Mouse (Mus musculus): Measurements from ENCODE around the gene Dnajb1.
"Not testable (repeated sequence)": the region's sequence is repeated elsewhere in the genome, so short reads cannot be mapped to it uniquely, and the experiment has no call there.

Dnajb1 gene

DNA sequence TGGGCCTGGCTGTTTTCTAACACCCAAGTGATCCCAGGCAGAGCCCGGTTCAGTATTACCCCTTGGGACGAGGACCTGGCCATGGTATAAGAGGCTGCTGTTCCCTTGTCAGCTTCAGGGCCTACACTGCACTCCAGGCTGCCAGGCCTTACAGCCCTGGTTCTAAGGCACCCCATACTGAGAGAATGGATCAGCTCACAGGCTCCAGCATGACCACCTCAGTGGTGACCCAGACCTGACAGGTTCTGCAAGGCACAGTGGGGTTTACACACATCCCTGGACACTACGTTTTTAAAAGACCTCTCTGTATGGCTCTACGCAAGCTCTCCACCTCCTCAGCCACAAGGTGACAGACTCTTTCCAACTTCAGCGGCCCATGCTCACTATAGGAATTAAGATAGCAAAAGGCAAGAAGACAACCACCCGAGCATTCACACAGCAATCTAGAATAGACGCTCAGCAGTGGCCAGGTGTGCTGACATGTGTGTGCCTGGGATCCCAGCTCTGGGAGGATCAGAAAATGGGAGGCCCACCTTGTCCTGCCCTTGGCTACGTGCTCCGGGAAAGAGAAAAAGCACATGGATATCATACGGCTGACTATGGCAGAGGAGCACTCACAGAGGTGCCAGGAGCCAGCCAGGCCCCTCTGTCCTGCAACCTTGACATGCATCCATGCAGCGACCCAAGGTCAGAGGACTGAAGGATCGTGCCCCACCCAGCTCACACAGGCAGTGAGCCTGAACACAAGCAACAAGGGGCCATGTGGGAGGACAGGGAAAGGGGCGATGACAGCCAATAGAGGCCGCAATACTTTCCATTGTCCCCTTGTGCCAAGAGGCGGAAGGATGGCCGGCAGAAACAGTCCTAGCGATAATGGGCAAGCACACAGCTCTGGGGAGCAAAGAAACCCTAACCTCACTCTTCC lies 29.6 kb upstream of the Dnajb1 start:
- no peak for DNase-seq (ENCODE audit: low read depth, low spot score)

DNA sequence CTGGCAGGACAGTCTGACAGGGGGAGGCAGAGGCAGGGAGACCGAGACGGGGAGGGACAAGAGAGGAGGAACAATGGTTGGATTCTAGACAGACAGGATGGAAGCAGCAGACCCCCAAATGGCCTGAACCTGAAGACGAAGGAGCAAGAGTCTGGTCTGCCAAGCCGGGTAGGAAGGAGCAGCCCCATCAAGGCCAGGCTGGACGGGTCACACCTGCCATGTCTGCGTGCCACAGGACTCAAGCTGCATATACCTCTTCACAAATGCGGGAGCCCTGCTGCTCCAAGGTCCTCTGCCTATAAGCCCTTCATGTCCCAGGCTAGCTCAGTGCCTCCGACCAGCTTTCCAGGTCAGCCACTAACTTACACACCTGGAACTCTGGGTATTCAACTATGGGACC lies 28.3 kb upstream of the Dnajb1 start:
- DNase-seq (ENCODE audit: low read depth, low spot score) = no peak

DNA sequence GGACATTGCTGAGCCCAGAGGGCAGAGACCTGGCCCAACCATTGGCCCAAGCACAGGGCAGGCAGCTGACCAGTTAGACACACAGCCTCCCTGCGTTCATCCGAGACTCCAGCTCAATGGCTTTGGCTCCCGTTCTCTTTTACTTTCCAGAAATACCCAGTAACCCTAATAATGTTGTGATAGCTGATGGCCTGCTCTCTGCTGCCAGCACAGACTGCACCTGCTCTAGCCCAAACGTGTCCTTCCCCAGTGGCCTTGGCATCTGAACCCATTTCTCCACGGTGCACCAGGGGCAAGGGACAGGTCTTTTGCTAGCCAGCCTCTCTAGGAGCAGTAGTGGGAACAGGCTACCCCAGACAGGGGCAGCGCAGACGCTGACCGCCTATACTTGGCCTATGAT lies 27.2 kb upstream of the Dnajb1 start:
- DNase-seq (ENCODE audit: low read depth, low spot score) = no peak

DNA sequence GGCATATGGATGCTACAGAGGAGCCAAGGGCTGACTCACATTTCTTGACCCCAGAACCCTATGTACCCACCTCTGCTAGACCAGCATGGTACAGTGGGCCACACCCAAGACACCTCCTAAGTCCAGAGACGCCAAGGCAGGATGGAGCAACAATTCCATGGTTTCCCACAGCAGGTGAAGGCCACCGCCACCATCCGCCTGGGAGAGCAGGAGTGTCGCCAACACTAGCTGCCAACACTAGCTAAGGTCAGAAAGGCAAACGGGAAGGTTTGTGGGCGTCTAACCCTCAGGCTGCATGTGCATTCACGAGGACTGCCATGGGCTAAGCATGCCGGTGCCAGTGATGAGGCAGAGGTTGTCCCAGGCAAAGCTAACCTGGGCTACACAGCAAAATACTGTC lies 25.8 kb upstream of the Dnajb1 start:
- DNase-seq (ENCODE audit: low read depth, low spot score) = no peak

DNA sequence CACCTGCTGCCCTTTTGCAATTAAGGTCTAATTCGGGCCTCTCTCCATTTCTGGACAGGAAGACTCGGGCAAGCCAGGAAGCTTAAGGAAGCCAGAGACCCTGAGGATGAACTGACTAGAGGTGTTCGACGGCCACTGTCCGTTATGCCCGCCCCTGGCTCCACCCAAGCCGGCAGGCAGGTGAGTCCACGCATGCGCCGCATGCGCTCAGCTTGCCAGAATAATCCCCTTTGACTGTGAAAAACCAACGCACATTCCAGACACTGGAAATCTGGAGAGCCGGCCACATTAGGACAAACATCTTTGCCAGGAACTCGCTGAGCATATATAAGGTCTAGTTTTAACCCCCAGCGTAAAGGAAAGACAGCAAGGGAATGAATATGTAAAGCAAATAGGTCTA lies 24.8 kb upstream of the Dnajb1 start:
- DNase-seq (ENCODE audit: low read depth, low spot score) = no peak

DNA sequence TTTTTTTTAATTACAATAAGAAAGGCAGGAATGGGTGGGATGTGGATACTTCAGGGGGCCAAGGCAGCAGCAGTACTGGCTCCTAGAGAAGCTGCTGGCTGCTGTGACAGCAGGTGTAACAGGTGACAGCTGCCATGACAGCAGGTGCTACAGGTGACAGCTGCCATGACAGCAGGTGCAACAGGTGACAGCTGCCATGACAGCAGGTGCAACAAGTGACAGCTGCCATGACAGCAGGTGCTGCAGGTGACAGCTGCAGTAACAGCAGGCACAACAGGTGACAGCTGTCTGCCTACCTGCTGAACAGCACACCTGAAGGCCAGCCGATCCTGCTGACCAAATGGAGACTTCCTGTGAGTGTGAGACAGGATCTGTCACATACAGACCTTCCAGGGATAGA lies 23.2 kb upstream of the Dnajb1 start:
- DNase-seq (ENCODE audit: low read depth, low spot score) = no peak

DNA sequence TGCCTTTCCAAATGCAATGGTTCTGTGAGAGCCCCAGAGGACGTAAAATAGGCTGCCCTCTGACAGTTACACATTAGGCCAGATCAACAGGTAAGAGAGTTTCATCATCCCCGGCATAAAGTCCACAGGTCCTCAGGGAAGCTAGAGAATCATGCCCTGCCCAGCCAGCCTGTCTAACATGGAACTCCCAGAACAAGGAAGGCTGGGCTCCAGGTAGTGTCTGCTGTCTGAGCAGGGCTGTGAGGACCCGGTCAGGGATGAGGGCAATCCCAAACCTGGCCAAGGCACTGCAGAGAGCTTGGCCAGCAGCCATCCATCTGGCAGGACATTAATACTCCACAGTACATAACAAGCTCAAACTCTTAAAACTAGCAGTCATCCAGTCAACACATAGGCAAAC lies 22.7 kb upstream of the Dnajb1 start:
- no peak for DNase-seq (ENCODE audit: low read depth, low spot score)

DNA sequence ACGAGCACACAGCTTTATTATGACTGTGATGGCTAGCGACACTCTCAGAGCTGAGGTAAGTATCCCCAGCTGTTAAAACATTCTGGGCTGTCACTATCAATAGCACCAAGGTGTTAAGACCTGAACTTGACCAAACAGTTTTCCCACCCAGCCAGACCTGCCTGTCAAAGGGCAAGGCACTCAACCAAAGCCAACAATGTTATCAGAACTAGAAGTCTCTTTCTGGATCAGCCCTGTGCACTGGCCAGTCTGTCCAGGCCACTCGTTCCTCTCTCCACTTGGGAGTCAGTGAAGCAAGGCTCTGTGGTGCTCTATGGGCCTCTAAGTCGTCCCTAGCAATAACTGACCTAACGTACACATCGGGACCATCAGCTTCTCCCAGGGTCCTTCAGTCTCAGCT lies 20.3 kb upstream of the Dnajb1 start:
- no peak for DNase-seq (ENCODE audit: low read depth, low spot score)

DNA sequence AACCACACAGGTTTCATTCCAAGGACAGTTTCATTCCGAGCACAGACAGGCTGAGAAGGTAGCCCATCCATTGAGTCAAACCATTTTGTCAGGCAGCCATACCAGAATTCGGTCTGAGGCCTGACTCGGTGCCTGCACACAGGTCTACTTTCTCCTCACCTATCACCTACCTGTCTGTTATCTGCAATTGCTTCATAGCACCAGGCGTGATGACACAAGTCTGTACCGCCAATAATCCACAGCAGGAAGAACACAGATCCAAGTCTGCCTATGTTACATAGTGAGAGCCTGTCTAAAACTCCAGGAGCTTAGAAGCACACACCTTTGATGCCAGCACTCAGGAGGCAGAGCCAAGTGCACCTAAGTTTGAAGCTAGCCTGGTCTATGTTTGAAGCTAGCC lies 19.1 kb upstream of the Dnajb1 start:
- no peak for DNase-seq (ENCODE audit: low read depth, low spot score)

DNA sequence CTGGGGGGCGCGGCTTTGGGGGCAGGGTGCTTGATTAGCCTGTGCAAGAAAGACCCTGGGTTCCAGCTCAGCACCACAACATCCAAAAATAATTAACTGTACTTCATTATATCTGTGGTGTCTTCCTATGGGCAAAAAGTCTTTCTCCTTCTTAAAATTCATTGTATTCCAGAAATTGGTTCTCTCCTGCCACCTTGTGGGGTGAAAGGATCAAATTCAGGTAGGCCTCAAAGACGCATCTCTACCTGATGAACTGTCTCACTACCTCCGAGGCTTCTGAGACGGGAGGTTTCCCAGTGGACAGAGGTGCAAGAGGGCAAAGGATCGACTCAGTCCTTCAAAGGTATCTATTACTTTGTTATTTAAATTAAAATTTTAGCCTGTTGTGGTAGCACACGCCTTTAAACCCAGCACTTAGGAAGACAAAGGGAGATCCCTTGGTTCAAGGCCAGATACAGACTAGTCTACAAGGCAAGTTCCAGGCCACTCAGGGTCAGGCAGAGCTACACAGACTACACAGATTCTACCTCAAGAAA lies 17.4 kb upstream of the Dnajb1 start:
- DNase-seq (ENCODE audit: low read depth, low spot score) = no peak

DNA sequence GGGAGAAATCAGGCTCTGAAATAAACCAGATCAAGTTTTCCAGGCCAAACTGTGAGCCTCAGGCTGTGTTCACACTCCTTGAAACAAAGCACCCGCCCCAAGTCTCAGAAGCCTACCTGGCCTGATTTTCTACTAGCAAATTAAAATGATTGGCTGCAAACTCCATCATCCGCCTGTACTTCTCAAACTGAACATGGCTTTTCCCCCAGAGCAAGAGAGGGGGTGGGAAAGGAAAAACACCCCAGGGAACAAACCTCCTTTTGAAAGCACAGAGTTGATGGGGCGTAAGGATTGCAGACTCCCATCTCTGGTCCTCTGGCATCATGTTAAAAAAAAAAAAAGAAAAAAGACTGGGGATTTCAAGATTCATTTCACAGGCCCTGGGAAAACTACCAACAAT lies 15.3 kb upstream of the Dnajb1 start:
- DNase-seq (ENCODE audit: low read depth, low spot score) = no peak

DNA sequence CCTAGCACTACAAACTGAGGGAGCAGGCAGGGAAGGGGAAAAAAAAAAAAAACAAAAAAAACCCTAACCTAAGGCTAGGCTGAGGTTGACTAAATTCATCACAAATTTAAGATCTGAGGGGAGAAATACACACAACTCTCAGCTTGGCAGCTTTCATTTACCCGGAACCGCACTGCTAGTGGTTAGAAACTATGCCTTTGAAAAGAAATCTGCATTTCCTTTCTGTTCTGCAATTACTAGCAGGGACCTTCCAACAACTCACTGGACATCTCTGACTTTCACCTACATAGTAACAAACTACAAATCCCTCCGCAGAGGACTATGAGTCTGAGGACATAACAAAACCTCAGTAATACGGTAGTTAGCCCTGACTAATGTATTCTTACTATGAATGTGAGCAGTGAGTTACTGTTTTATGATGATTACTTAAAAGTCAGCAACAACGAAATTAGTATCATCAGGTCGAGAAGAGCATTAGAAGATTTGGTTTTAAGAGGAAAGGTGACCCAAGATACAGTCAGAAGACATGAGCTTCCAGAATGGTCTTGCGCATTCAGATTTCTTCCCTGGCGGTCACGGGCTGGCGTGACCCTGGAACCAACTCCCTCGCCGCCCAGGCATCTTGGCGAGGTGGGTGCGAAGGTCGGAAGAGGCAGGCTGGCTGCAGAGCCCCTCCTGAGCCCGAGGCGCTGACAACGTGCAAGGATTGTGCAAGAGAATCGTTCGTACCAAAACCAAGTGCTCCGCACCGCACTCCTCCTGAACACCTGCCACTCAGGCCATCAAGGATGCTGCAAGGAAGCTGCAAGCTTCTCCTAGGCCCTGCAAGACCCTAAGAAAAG lies 14.4 kb upstream of the Dnajb1 start:
- DNase-seq (ENCODE audit: low read depth, low spot score) = no peak

DNA sequence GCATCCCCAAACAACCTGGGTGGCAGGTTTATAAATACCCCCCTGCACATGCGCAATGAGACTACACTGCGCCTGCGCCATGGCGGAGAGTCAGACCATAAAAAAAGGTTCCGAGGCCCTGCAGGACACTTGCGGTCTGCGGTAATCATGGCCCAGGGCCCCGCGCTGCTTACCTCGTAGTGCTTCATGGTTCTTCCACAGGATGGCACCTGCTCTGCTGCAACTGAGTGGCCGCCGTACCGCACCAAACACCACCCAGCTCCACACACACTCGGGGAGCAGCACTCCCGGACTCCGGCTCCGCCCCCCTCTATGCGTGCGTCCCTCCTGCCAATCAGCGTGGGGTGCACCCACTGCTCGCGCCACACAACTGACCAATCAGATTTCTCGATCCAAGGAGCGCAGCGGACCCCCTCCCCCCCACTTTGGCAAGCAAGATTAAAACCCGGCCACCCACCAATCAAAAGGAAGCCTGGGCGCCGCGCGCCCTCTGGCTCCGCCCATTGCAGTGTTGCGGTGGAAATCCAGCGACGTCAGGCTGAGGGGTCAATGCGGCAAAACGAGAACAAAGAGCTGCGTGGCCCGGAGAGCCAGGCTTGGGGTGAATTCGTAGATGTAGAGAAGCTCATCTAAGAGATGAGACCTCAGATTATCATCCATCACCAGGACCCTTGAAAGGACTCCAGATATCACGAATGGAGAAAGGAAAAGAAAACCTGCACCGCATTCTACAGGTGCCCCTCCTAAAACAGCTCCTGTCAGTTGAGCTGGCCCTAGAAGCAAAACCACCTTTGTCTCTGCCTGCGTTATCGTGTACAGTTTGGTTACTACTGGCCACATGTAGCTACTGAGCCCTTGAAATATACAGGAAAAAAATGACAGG lies 13.6 kb upstream of the Dnajb1 start:
- peak; percentile 95 for DNase-seq (ENCODE audit: low read depth, low spot score)

DNA sequence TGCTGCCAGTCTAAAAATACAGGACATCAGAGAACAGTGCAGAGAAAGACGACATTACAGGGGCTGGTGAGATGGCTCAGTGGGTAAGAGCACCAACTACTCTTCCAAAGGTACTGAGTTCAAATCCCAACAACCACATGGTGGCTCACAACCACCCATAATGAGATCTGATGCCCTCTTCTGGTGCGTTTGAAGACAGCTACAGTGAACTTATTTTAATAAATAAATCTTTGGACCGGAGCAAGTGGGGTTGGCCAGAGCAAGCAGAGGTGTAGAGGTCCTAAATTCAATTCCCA lies 13.0 kb upstream of the Dnajb1 start:
- DNase-seq (ENCODE audit: low read depth, low spot score) = not testable (repeated sequence)

DNA sequence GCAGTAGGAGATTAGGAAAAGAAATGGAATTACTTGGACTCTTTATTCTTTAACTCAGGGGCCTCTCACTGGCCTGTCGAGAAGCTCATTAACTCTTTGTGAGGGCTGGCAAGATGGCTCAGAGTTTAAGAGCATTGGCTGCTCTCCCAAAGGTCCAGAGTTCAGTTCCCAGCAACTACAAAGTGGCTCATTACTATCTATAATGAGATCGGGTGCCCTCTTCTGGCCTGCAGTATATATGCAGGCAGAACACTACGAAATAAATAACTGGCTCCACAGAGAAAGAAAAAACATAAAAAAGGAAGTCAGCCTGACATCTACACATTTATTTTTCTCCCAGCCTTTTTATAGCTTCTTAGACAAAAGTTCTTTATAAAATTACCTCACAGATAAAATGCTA lies 11.6 kb upstream of the Dnajb1 start:
- DNase-seq (ENCODE audit: low read depth, low spot score) = no peak

DNA sequence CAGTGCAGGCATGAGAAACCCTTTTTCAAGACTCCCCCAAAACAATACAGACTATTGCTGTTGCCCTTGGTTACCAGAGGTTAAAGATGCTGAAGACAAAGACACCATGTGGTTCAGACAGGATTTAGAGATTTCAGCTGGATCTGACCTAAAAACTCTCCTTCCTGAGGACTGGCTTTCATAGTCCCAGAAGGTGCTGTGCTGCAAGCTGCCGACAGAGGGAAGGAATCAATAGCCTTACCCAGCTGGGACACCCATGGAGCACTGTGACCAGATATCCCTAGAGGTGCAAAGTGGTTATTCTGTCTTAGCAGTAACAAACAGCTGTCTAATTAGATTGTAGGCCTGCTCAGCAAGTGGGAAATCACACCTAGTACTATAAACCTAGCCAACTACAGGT lies 9.8 kb upstream of the Dnajb1 start:
- no peak for DNase-seq (ENCODE audit: low read depth, low spot score)

DNA sequence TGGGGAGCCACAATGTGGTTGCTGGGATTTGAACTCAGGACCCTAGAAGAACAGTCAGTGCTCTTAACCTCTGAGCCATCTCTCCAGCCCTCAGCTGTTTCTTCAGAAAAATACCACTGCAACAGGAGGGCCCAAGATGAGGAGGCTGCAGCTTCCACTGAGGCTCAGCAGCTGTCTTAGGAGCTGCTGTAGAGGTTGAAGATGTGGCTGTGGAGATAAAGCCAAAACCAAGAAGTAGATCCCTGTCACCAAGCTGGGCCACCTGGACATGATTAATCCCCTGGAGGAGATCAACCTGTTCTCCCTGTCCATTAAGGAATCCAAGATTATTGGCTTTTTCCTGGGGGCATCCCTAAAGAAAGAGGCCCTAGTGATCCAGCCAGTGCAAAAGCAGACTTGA lies 8.2 kb upstream of the Dnajb1 start:
- no peak for DNase-seq (ENCODE audit: low read depth, low spot score)

DNA sequence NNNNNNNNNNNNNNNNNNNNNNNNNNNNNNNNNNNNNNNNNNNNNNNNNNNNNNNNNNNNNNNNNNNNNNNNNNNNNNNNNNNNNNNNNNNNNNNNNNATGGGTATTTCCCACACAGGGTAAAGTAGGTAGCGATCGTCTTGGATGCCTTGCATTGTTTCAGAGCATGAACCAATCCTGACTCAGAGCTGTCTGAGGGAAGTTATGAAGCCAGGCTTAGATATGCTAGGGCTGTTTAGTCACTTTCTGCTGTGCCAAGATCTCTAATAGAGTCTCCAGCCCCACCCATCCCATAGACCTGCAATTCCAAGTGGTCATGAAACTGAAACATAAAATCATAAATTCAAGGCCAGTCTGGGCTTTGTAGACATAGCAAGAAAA lies 5.4 kb upstream of the Dnajb1 start:
- DNase-seq (ENCODE audit: low read depth, low spot score) = no peak

DNA sequence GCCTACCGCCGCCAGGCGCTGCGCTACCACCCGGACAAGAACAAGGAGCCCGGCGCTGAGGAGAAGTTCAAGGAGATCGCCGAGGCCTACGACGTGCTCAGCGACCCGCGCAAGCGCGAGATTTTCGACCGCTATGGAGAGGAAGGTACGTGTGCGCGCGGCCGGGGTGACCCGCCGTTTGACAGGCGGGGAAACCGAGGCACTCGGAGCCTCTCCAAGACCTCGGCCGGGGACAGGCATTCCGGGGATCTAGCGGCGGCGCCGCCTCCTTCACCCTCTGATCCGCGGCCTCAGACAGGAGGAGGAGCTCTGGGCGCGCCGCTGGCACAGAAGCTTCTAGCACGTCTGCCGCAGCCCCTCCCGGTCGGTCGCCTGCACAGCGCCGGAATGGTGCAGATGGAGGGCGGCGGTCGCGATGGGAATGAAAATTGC lies 421 bp downstream of the Dnajb1 start:
- peak; percentile 47 for DNase-seq (ENCODE audit: low read depth, low spot score)

DNA sequence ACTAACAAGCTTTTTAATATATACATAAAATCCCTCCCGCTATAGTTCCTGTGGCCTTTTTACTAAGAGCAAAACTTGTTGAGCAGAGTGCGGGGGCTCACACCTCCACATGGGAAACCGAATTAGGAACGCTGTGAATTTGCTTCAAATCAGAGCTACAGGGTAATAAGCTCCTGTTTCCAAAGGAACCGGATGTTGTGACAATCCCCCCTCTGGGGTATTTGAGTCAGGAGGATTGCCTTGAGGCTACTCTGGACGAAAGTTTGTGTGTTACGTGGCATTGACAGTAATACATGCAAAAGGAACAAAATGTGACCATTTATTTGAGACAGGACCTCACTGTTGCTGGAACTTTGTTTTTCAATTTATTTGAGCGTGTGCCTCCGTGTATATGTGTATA lies 1.1 kb downstream of the Dnajb1 start:
- no peak for DNase-seq (ENCODE audit: low read depth, low spot score)

DNA sequence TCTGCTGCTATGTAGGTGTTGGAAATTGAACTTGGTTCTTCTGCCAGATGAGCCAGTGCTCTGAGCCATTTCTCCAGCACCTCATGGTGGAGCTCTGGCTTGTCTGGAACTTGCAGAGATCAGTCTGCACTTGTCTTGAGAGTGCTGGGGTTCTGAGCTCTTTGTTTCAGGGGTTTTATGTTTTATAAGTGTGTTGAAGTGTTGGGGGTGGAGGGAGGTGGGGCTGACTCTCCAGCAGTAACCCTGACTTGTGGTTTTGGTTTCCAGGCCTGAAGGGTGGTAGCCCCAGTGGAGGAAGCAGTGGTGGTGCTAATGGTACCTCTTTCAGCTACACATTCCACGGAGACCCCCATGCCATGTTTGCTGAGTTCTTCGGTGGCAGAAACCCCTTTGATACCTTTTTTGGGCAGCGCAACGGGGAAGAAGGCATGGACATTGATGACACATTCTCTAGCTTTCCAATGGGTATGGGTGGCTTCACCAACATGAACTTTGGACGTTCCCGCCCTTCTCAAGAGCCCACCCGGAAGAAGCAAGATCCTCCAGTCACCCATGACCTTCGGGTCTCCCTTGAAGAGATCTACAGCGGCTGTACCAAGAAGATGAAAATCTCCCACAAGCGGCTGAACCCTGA lies 1.7 kb downstream of the Dnajb1 start:
- no peak for DNase-seq (ENCODE audit: low read depth, low spot score)

All from embryo, embryonic 11.5 days (tissue).